ENCODE assay signal across 8 mouse cellular contexts in the genomic region with DNA sequence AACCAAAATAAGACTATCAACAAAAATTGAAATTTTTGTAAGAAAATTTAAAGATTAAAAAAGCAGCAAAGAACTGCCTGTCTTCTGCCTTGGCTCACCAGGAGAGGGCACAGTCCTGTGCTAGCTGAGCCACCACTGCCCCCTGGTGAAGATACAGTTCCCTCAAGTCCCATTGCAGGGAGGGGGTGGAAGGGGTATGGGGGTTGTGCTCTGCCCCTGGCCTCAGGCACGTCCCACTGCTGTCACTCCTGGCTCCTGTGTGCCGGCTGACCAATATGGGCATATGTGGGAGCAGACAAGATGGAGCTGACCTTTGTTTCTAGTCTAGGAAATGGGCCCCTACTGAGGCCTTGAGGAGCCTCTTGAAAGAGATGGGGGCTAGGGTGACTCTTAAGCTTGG. TPM values are rescaled to one million over a fixed set of nuclear protein-coding genes. Genes with fewer than 3 reads are reported as not detected.
DNase-seq lines count a peak whose midpoint lies in the region; ATAC-seq and TF ChIP-seq lines count a peak whose summit lies in the region.

No protein-coding gene starts in this region.

- no peak for DNase-seq in frontal cortex, postnatal 25 days (ENCODE audit: low spot score in 2 of 2)
- DNase-seq in CD4-positive helper T cell, adult 2 months (ENCODE audit: low read depth, low spot score) = peak; percentile 53
- DNase-seq in kidney, postnatal 10 days = peak; percentile 82
- peak; percentile 68 for DNase-seq in lung, postnatal 14 days
- peak; percentile 71 to 83 for DNase-seq in spleen, postnatal 4 days (ENCODE audit: low spot score in 2 of 2)

- H3K9me3 ChIP-seq in heart, embryonic 15.5 days (replicated peaks) = no peaks in the 10 kb centered on the region

- H3K9ac ChIP-seq in heart, embryonic 15.5 days = no peak overlapping the region

- H3K27ac ChIP-seq in cortical plate, adult 2 months (ENCODE audit: insufficient read depth, low read length) = no peak overlapping the region
- no peak overlapping the region for H3K27ac ChIP-seq in heart, embryonic 15.5 days

- H3K36me3 ChIP-seq in heart, embryonic 15.5 days = peaks cover 60% of the 10 kb centered on the region

- peak; percentile 60 for ATAC-seq in frontal cortex, adult (ENCODE audit: low TSS enrichment)
- 0 out of 2 replicates have a peak, but pooled peaks have one; percentile 40 for ATAC-seq in heart, embryonic 15.5 days (replicated peaks; ENCODE audit: insufficient number of reproducible peaks, insufficient read depth, low FRiP score, low read depth)

- no peaks in the 10 kb centered on the region for H3K27me3 ChIP-seq in heart, embryonic 15.5 days

- TF ChIP-seq POLR2A in cortical plate, adult 2 months (IDR thresholded peaks at IDR 0.05; ENCODE audit: extremely low read depth, insufficient read depth, low read length) = no peak

- whole genome bisulfite sequencing in heart, embryonic 15.5 days = 11% methylated on average over 2 of the region's 2 CpGs

- no peaks in the 10 kb centered on the region for H3K4me1 ChIP-seq in cortical plate, adult 2 months (ENCODE audit: control insufficient read depth, insufficient read depth, low read length)
- peaks cover 36% of the 10 kb centered on the region for H3K4me1 ChIP-seq in heart, embryonic 15.5 days (replicated peaks)

- H3K4me3 ChIP-seq in cortical plate, adult 2 months (ENCODE audit: insufficient read depth, low read length) = no peak overlapping the region
- no peak overlapping the region for H3K4me3 ChIP-seq in heart, embryonic 15.5 days

- H3K4me2 ChIP-seq in heart, embryonic 15.5 days = no peak overlapping the region

- TF ChIP-seq CTCF in cortical plate, adult 2 months (IDR thresholded peaks at IDR 0.05; ENCODE audit: extremely low read depth, insufficient read depth, low read length) = peak; percentile 91

RNA-seq across cellular contexts. Expression of a gene that starts 19.9 kb away (rescaled TPM):
- polyA plus RNA-seq in cortical plate, adult 2 months (2012; rRNA removed) = 22.4 and 29.5 TPM in 2 replicates
- 35.3 and 37.7 TPM in 2 replicates for polyA plus RNA-seq in heart, embryonic 15.5 days (2015; fragmentation: Nextera tagmentation; extraction: Ambion mirVana)

RNA-seq across cellular contexts. Expression of a gene that starts 20.4 kb away (rescaled TPM):
- 150 and 155 TPM in 2 replicates for polyA plus RNA-seq in cortical plate, adult 2 months (2012; rRNA removed)
- 113 and 129 TPM in 2 replicates for polyA plus RNA-seq in heart, embryonic 15.5 days (2015; fragmentation: Nextera tagmentation; extraction: Ambion mirVana)

RNA-seq across cellular contexts. Expression of a gene that starts 58.3 kb away (rescaled TPM):
- 30.6 and 35.9 TPM in 2 replicates for polyA plus RNA-seq in cortical plate, adult 2 months (2012; rRNA removed)
- 28.4 and 40.0 TPM in 2 replicates for polyA plus RNA-seq in heart, embryonic 15.5 days (2015; fragmentation: Nextera tagmentation; extraction: Ambion mirVana)

RNA-seq across cellular contexts. Expression of a gene that starts 58.4 kb away (rescaled TPM):
- polyA plus RNA-seq in cortical plate, adult 2 months (2012; rRNA removed) = 231 and 235 TPM in 2 replicates
- 61.4 and 61.5 TPM in 2 replicates for polyA plus RNA-seq in heart, embryonic 15.5 days (2015; fragmentation: Nextera tagmentation; extraction: Ambion mirVana)

Comparison
In these comparisons a context has a peak if more than half of its experiments do, and no peak if none do; other contexts are left out.
1. DNase-seq: peak in CD4-positive helper T cell, adult 2 months (single experiment), kidney, postnatal 10 days (single experiment), lung, postnatal 14 days (single experiment) and spleen, postnatal 4 days (2 of 2); none in frontal cortex, postnatal 25 days (0 of 2).